8 mouse cellular contexts compared by ENCODE assay signal in the genomic region with DNA sequence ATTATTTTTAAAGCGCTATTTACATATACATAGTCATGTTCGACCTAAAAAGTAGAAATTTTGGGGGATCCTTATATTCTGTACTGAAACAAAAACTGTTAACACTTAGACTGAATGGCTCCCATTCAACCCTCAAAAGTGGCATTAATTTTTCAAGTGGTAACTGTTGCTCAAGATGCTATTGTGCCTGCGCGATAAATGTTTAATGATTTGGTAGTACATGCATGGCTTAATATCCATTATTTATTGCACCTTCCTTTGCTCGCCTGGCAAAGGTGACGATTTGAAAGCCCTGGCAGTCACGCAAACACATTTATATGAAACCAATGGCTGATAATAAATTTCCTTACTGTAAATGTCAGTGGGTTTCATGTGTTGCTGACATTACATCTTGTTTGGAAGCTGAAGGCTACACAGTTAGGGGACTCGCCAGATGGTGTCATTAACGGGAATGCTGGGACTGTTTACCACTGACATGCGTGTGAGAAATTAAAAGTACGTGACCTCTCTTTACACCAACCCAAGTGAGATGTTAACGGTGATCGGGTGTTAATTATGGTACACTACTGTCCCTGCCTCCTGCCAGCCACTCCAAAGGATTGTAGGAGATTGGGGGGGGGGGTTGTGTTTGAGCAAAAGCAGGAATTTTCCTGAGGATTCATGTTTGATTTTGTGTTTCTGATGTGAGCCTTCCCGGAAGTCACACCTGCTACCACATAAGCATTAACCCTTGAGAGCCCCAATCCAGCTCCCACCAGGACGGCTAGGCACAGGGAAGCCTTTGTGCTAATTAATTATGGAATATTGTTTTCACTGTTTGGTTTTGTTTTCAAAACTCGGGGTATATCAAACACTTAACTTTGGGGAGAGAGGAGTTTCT.
A peak's percentile ranks its signal among the peaks of the same experiment; 100 is the strongest.
DNase-seq lines count a peak whose midpoint lies in the region; ATAC-seq and TF ChIP-seq lines count a peak whose summit lies in the region.

No protein-coding gene starts in this region.

- H3K4me1 ChIP-seq in heart, embryonic 12.5 days (replicated peaks) = peaks cover 13% of the 10 kb centered on the region; the same call in 1 of the 2 replicates
- peaks cover 65% of the 10 kb centered on the region for H3K4me1 ChIP-seq in E14TG2a.4 (replicated peaks; ENCODE audit: low read depth, low read length)
- H3K4me1 ChIP-seq in hindbrain, embryonic 10.5 days (replicated peaks) = peaks cover 71% of the 10 kb centered on the region
- peaks cover 21% of the 10 kb centered on the region for H3K4me1 ChIP-seq in midbrain, embryonic 14.5 days (ENCODE audit: control insufficient read depth, insufficient read depth, low read length)

- intact Hi-C loops in heart, postnatal 14 days (cut with DNase I) = no loop called here
- intact Hi-C loops in gastrocnemius, postnatal 14 days (cut with DNase I; ENCODE audit: low total_unique reads) = no loop called here

- TF ChIP-seq CTCF in E14TG2a.4 (conservative IDR thresholded peaks at IDR 0.05; ENCODE audit: low read length) = no peak

- peak overlapping the region; percentile 15; the same call in 1 of the 2 replicates for H3K4me2 ChIP-seq in heart, embryonic 12.5 days
- peak overlapping the region; percentile 37 for H3K4me2 ChIP-seq in midbrain, embryonic 14.5 days (ENCODE audit: low read length)

- no peak for DNase-seq in heart, postnatal 14 days
- no peak for DNase-seq in hindbrain, embryonic 10.5 days (ENCODE audit: low spot score)
- DNase-seq in midbrain, embryonic 14.5 days = peak; percentile 61
- DNase-seq in right cerebral cortex, postnatal 25 days = no peak
- no peak for DNase-seq in left cerebral cortex, adult 11 months (ENCODE audit: low spot score)
- no peak for DNase-seq in gastrocnemius, postnatal 14 days

- H3K9me3 ChIP-seq in heart, embryonic 12.5 days (replicated peaks) = no peaks in the 10 kb centered on the region
- no peaks in the 10 kb centered on the region for H3K9me3 ChIP-seq in E14TG2a.4 (ENCODE audit: low read length)
- H3K9me3 ChIP-seq in hindbrain, embryonic 10.5 days = no peaks in the 10 kb centered on the region
- no peaks in the 10 kb centered on the region for H3K9me3 ChIP-seq in midbrain, embryonic 14.5 days (ENCODE audit: control insufficient read depth, low read length)

- H3K27me3 ChIP-seq in heart, embryonic 12.5 days (replicated peaks) = no peaks in the 10 kb centered on the region
- 0 out of 2 replicates have a peak, but pooled peaks cover 2% of the 10 kb centered on the region for H3K27me3 ChIP-seq in E14TG2a.4 (ENCODE audit: insufficient read depth, low read length)
- H3K27me3 ChIP-seq in hindbrain, embryonic 10.5 days (ENCODE audit: insufficient read depth, poor library complexity, severe bottlenecking) = no peaks in the 10 kb centered on the region; the same call in 1 of the 2 replicates
- H3K27me3 ChIP-seq in midbrain, embryonic 14.5 days (ENCODE audit: control insufficient read depth, insufficient read depth, low read length) = no peaks in the 10 kb centered on the region

- H3K36me3 ChIP-seq in heart, embryonic 12.5 days = no peaks in the 10 kb centered on the region
- no peaks in the 10 kb centered on the region for H3K36me3 ChIP-seq in E14TG2a.4 (ENCODE audit: insufficient read depth, low read length)
- H3K36me3 ChIP-seq in hindbrain, embryonic 10.5 days = no peaks in the 10 kb centered on the region
- no peaks in the 10 kb centered on the region for H3K36me3 ChIP-seq in midbrain, embryonic 14.5 days (ENCODE audit: control insufficient read depth, insufficient read depth, low read length)

- WGBS in heart, embryonic 12.5 days = 77% methylated on average over 16 of the region's 16 CpGs
- 59% methylated on average over 16 of the region's 16 CpGs for WGBS in hindbrain, embryonic 10.5 days
- WGBS in midbrain, embryonic 14.5 days = 31% methylated on average over 16 of the region's 16 CpGs

- H3K4me3 ChIP-seq in heart, embryonic 12.5 days = no peak overlapping the region
- H3K4me3 ChIP-seq in E14TG2a.4 (replicated peaks; ENCODE audit: low read length) = peak overlapping the region; percentile 17; the same call in 1 of the 2 replicates
- peak overlapping the region; percentile 25 for H3K4me3 ChIP-seq in hindbrain, embryonic 10.5 days
- H3K4me3 ChIP-seq in midbrain, embryonic 14.5 days (replicated peaks; ENCODE audit: low read depth, low read length) = no peak overlapping the region

- ATAC-seq in heart, embryonic 12.5 days (ENCODE audit: insufficient number of reproducible peaks, low FRiP score) = no peak
- ATAC-seq in midbrain, embryonic 14.5 days (ENCODE audit: low FRiP score, low TSS enrichment) = peak; percentile 28; the same call in 1 of the 2 replicates

- no peak overlapping the region for H3K27ac ChIP-seq in heart, embryonic 12.5 days (ENCODE audit: poor library complexity, severe bottlenecking)
- H3K27ac ChIP-seq in hindbrain, embryonic 10.5 days = peak overlapping the region; percentile 83
- peak overlapping the region; percentile 60 for H3K27ac ChIP-seq in midbrain, embryonic 14.5 days (replicated peaks; ENCODE audit: low read depth, low read length)

- H3K9ac ChIP-seq in heart, embryonic 12.5 days = no peak overlapping the region
- H3K9ac ChIP-seq in midbrain, embryonic 14.5 days (replicated peaks; ENCODE audit: low read length) = no peak overlapping the region

Comparison
In these comparisons a context has a peak if more than half of its experiments do, and no peak if none do; other contexts are left out.
1. H3K4me3 ChIP-seq: peak in E14TG2a.4 (single experiment) and hindbrain, embryonic 10.5 days (single experiment); none in heart, embryonic 12.5 days (single experiment) and midbrain, embryonic 14.5 days (single experiment).